Mouse (Mus musculus) CH12.LX (cell line): ENCODE results near the gene Fam209. TPM values are rescaled to one million over a fixed set of nuclear protein-coding genes. Genes with fewer than 3 reads are reported as not detected.

Source experiments
- DNase-seq: peaks from one replicate; pipeline ENCODE4 v3.0.0-alpha.2; 2013; ENCODE audit errors: extremely low read depth
- H3K27ac ChIP-seq: 2 replicates; pipeline ENCODE4 v1.5.1; 2012; ENCODE audit warnings: low read depth, mild to moderate bottlenecking, control low read depth, moderate library complexity; ENCODE audit not compliant: insufficient read depth
- H3K27me3 ChIP-seq: replicated peaks from 2 replicates; pipeline ENCODE3; 2012; ENCODE audit warnings: inconsistent platforms
- H3K36me3 ChIP-seq, 2 experiments: replicated peaks in 1 of 2; 2 replicates each; pipeline versions ENCODE3 to v1.6.1; 2012; ENCODE audit warnings: inconsistent platforms in 1 of 2, low read length in 1 of 2, mild to moderate bottlenecking in 1 of 2, mixed read lengths in 1 of 2, moderate library complexity in 1 of 2; ENCODE audit not compliant: control insufficient read depth in 1 of 2, insufficient read depth in 1 of 2
- H3K4me1 ChIP-seq, 2 experiments: 2 replicates each; pipeline ENCODE4 v1.6.1; 2012; ENCODE audit warnings: inconsistent platforms in 1 of 2, moderate library complexity in 1 of 2; ENCODE audit not compliant: insufficient read depth in 2 of 2, control insufficient read depth in 1 of 2
- H3K4me2 ChIP-seq: 2 replicates; pipeline ENCODE4 v1.6.1; 2012; ENCODE audit warnings: low read depth, mild to moderate bottlenecking, control low read depth; ENCODE audit not compliant: poor library complexity, insufficient read depth, severe bottlenecking
- H3K4me3 ChIP-seq, 3 experiments: fragments of 150-350 bp in 1 of 3; sonication (generic) in 1 of 3; replicated peaks in 1 of 3; 2 replicates each; pipeline versions ENCODE3 to v1.5.1; 2011 to 2012; ENCODE audit warnings: low read depth in 2 of 3, low read length in 2 of 3, mild to moderate bottlenecking in 2 of 3, moderate library complexity in 2 of 3, control low read depth in 1 of 3, improper control_type of control experiment in 1 of 3, inconsistent platforms in 1 of 3, mixed read lengths in 1 of 3; ENCODE audit not compliant: poor library complexity in 1 of 3
- H3K79me2 ChIP-seq: replicated peaks from 2 replicates; pipeline ENCODE4 v1.6.1; 2012; ENCODE audit warnings: mild to moderate bottlenecking, moderate library complexity; ENCODE audit not compliant: control insufficient read depth, poor library complexity, insufficient read depth, severe bottlenecking; ENCODE audit errors: extremely low read depth
- H3K9ac ChIP-seq: 2 replicates; pipeline ENCODE4 v1.6.1; 2012; ENCODE audit warnings: low read depth, mild to moderate bottlenecking, control low read depth, moderate library complexity; ENCODE audit not compliant: insufficient read depth
- H3K9me3 ChIP-seq: replicated peaks from 2 replicates; pipeline ENCODE3; 2012; ENCODE audit warnings: low read length, inconsistent platforms, mixed read lengths
- BHLHE40 ChIP-seq: IDR thresholded peaks from 2 replicates; pipeline ENCODE4 v1.6.1; 2011; ENCODE audit warnings: mild to moderate bottlenecking, low read depth, low read length, improper control_type of control experiment
- CHD1 ChIP-seq: IDR thresholded peaks from 2 replicates; pipeline ENCODE4 v1.6.1; 2012; ENCODE audit warnings: low read depth, low read length, improper control_type of control experiment, inconsistent platforms
- CHD2 ChIP-seq: IDR thresholded peaks from 2 replicates; pipeline ENCODE4 v1.6.1; 2011; ENCODE audit warnings: low read length, improper control_type of control experiment
- CTCF ChIP-seq, 2 experiments: IDR thresholded peaks in 1 of 2; conservative IDR thresholded peaks in 1 of 2; 2 replicates each; pipeline ENCODE4 v1.5.1; 2011 to 2012; ENCODE audit warnings: low read depth in 2 of 2, low read length in 2 of 2, improper control_type of control experiment in 1 of 2, inconsistent platforms in 1 of 2, mild to moderate bottlenecking in 1 of 2, moderate library complexity in 1 of 2
- E2F4 ChIP-seq: IDR thresholded peaks from 2 replicates; pipeline ENCODE4 v1.6.1; 2011; ENCODE audit warnings: low read depth, low read length, improper control_type of control experiment; ENCODE audit not compliant: insufficient replicate concordance
- EP300 ChIP-seq: IDR thresholded peaks from 2 replicates; pipeline ENCODE4 v1.6.1; 2011; ENCODE audit warnings: low read length, improper control_type of control experiment
- GABPA ChIP-seq: IDR thresholded peaks from 2 replicates; pipeline ENCODE4 v1.6.1; 2012; ENCODE audit warnings: low read depth, low read length, improper control_type of control experiment, inconsistent platforms; ENCODE audit not compliant: insufficient replicate concordance
- HCFC1 ChIP-seq: IDR thresholded peaks from 2 replicates; pipeline ENCODE4 v1.6.1; 2012; ENCODE audit warnings: low read depth, mild to moderate bottlenecking, inconsistent platforms, low read length, improper control_type of control experiment
- IRF4 ChIP-seq: IDR thresholded peaks from 2 replicates; pipeline ENCODE4 v1.6.1; 2014; ENCODE audit warnings: low read depth, mild to moderate bottlenecking, inconsistent platforms, low read length, improper control_type of control experiment
- JUN ChIP-seq: IDR thresholded peaks from 2 replicates; pipeline ENCODE4 v1.6.1; 2011; ENCODE audit warnings: low read depth, mild to moderate bottlenecking, low read length, improper control_type of control experiment, moderate library complexity; ENCODE audit not compliant: insufficient read depth
- KAT2A ChIP-seq: IDR thresholded peaks from 2 replicates; pipeline ENCODE4 v1.6.1; 2012; ENCODE audit warnings: low read length, improper control_type of control experiment, inconsistent platforms; ENCODE audit not compliant: insufficient replicate concordance
- MAFK ChIP-seq: IDR thresholded peaks from 2 replicates; pipeline ENCODE4 v1.6.1; 2011; ENCODE audit warnings: low read length, improper control_type of control experiment; ENCODE audit not compliant: insufficient replicate concordance
- MAZ ChIP-seq: IDR thresholded peaks from 2 replicates; pipeline ENCODE4 v1.6.1; 2012; ENCODE audit warnings: low read depth, mild to moderate bottlenecking, inconsistent platforms, low read length, improper control_type of control experiment, moderate library complexity
- MXI1 ChIP-seq: IDR thresholded peaks from 2 replicates; pipeline ENCODE4 v1.6.1; 2011; ENCODE audit warnings: mild to moderate bottlenecking, low read depth, low read length, improper control_type of control experiment
- MYC ChIP-seq: IDR thresholded peaks from 2 replicates; pipeline ENCODE4 v1.6.1; 2011; ENCODE audit warnings: low read depth, mild to moderate bottlenecking, improper control_type of control experiment, low read length
- NRF1 ChIP-seq: IDR thresholded peaks from 2 replicates; pipeline ENCODE4 v1.6.1; 2014; ENCODE audit warnings: low read depth, mild to moderate bottlenecking, inconsistent platforms, low read length, improper control_type of control experiment, moderate library complexity
- PAX5 ChIP-seq: IDR thresholded peaks from 2 replicates; pipeline ENCODE4 v1.6.1; 2012; ENCODE audit warnings: low read length, inconsistent platforms, mixed read lengths
- POLR2AphosphoS2 ChIP-seq: IDR thresholded peaks from 2 replicates; pipeline ENCODE4 v1.6.1; 2011; ENCODE audit warnings: low read depth, low read length, improper control_type of control experiment
- RAD21 ChIP-seq: IDR thresholded peaks from 2 replicates; pipeline ENCODE4 v1.6.1; 2011; ENCODE audit warnings: low read depth, mild to moderate bottlenecking, low read length, improper control_type of control experiment, moderate library complexity
- SMC3 ChIP-seq: IDR thresholded peaks from 2 replicates; pipeline ENCODE4 v1.6.1; 2011; ENCODE audit warnings: low read depth, low read length, improper control_type of control experiment
- TBP ChIP-seq: conservative IDR thresholded peaks from 2 replicates; pipeline ENCODE4 v1.6.1; 2011; ENCODE audit warnings: low read depth, low read length, improper control_type of control experiment
- TCF12 ChIP-seq: IDR thresholded peaks from 2 replicates; pipeline ENCODE4 v1.6.1; 2014; ENCODE audit warnings: low read depth, mild to moderate bottlenecking, inconsistent platforms, low read length, improper control_type of control experiment
- UBTF ChIP-seq: IDR thresholded peaks from 2 replicates; pipeline ENCODE4 v1.6.1; 2012; ENCODE audit warnings: low read depth, mild to moderate bottlenecking, inconsistent platforms, low read length, improper control_type of control experiment, moderate library complexity
- USF1 ChIP-seq: IDR thresholded peaks from 2 replicates; pipeline ENCODE4 v1.6.1; 2014; ENCODE audit warnings: low read depth, mild to moderate bottlenecking, inconsistent platforms, low read length, improper control_type of control experiment
- USF2 ChIP-seq: conservative IDR thresholded peaks from 2 replicates; pipeline ENCODE4 v1.6.1; 2011; ENCODE audit warnings: low read depth, low read length, improper control_type of control experiment
- ZKSCAN1 ChIP-seq: IDR thresholded peaks from 2 replicates; pipeline ENCODE4 v1.6.1; 2012; ENCODE audit warnings: low read depth, inconsistent platforms, low read length, improper control_type of control experiment, borderline replicate concordance
- ZNF384 ChIP-seq: IDR thresholded peaks from 2 replicates; pipeline ENCODE4 v1.6.1; 2012; ENCODE audit warnings: low read depth, low read length, improper control_type of control experiment, inconsistent platforms
- dilution Hi-C: fragments of 300-500 bp; cut with MboI; formaldehyde crosslinking; loops from 2 replicates; pipeline ENCODE4 v1.14.3; 2020; ENCODE audit warnings: low sequenced_read_pairs; ENCODE audit not compliant: extremely low pct_unique_long_range_greater_than_20kb, extremely low pct_ligation_motif_present
- in situ Hi-C: fragments of 300-500 bp; cut with MboI; formaldehyde crosslinking; loops from 3 replicates; pipeline ENCODE4 v1.14.3; 2019; ENCODE audit warnings: low sequenced_read_pairs, low pct_ligation_motif_present, low pct_unique_long_range_greater_than_20kb, mixed read lengths
- polyA plus RNA-seq: library from polyadenylated mRNA; unstranded; fragments of >175 nt; gene quantifications from 2 replicates; pipeline ENCODE4 v1.2.1, GENCODE M21; 2012; ENCODE audit warnings: low read depth; ENCODE audit not compliant: insufficient read length
- total RNA-seq, 2 experiments: library from RNA; depleted of rRNA; stranded (reverse); fragments of 300-350 nt in 1 of 2; fragments of >200 nt in 1 of 2; gene quantifications; 2 replicates each; pipeline ENCODE4 v1.2.3; 2012 to 2014

The Fam209 gene
- total and polyA plus RNA-seq, 3 experiments = 0.25 to 1.2 TPM; not detected in 1

DNA sequence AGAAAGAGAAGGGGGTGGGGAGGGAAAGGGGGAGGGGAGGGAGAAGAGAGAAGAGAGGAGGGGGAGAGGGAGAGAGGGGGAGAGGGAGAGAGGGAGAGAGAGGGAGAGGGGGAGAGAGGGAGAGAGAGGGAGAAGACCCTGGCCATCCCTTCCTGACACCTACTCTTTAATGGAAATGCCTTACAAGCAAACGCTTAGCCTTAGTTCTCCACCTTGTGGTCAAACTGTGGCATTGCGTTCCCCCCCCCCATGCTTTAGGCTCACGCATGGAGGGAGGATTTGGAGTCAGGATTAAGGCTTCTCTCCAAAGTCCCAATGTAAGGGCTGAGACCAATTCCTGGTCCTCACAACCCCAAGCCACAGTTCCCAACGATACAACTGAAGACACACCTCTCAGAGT, 29.0 kb downstream of the Fam209 start:
- dilution Hi-C loops = no loop called here

DNA sequence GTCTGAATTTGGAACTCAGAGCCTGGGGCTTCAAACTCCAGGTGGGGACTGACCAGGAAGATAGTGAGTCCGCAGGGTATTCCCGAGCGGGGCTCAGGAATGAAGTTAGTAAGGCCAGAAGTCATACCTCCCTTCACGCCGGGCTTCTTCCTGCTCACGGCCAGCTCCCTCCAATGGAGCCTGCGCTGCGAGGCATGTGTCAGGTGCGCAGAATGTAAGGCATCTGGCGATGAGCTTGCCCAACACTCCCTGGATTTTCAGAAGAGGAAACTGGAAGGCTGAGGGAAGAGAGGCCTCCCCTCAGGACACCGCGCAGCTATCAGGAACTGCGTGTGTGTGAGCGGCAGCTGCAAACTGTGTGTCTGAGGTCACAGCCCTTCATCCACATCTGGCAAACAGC, 29.8 kb downstream of the Fam209 start:
- Histone ChIP-seq H3K4me1 (peaks cover 8% of the 10 kb centered on the region in 2 experiments), H3K27ac (no peak overlapping the region), H3K36me3 (no peaks in the 10 kb centered on the region), H3K9ac (no peak overlapping the region), H3K27me3 (peaks cover 22% of the 10 kb centered on the region), H3K79me2 (no peaks in the 10 kb centered on the region), H3K4me3 (no peak overlapping the region), H3K4me2 (no peak overlapping the region), H3K9me3 (no peaks in the 10 kb centered on the region)
- no peak for DNase-seq
- dilution Hi-C loops = no loop called here
- TF ChIP-seq TBP = no peak
- TF ChIP-seq MAZ = no peak
- no peak for TF ChIP-seq RAD21
- TF ChIP-seq IRF4 = no peak
- TF ChIP-seq POLR2AphosphoS2 = no peak
- TF ChIP-seq ZNF384 = no peak
- no peak for TF ChIP-seq ZKSCAN1
- no peak for TF ChIP-seq MYC
- no peak for TF ChIP-seq SMC3
- no peak for TF ChIP-seq USF1
- TF ChIP-seq KAT2A = no peak
- TF ChIP-seq MAFK = no peak
- in situ Hi-C loops = no loop called here

More for the DNA sequence above, 29.0 kb downstream of the Fam209 start:
- peak; percentile 49 for DNase-seq
- H3K27me3 ChIP-seq = peaks cover 19% of the 10 kb centered on the region
- H3K36me3 ChIP-seq = no peaks in the 10 kb centered on the region
- no peak for TF ChIP-seq CHD1
- no peak for TF ChIP-seq MXI1
- no peak for TF ChIP-seq USF2
- TF ChIP-seq ZKSCAN1 = no peak
- no peak for TF ChIP-seq EP300
- peak; percentile 82 for TF ChIP-seq SMC3
- TF ChIP-seq TCF12 = no peak
- no peak for TF ChIP-seq JUN
- TF ChIP-seq HCFC1 = no peak
- TF ChIP-seq UBTF = no peak
- TF ChIP-seq POLR2AphosphoS2 = no peak
- peak; percentile 66 to 82 for TF ChIP-seq CTCF (conservative IDR thresholded peaks at IDR 0.05 in 1 of 2, IDR thresholded peaks at IDR 0.05 in 1 of 2; ENCODE audit: low read depth in 2 of 2, low read length in 2 of 2)
- TF ChIP-seq NRF1 = no peak
- 0 out of 2 replicates have a peak, but pooled peaks have one; percentile 18 for TF ChIP-seq MYC
- TF ChIP-seq GABPA = no peak
- TF ChIP-seq BHLHE40 = no peak
- no peak for TF ChIP-seq PAX5
- no peak for TF ChIP-seq CHD2
- TF ChIP-seq E2F4 = no peak
- 0 out of 2 replicates have a peak, but pooled peaks have one; percentile 57 for TF ChIP-seq MAZ
- peak; percentile 64 for TF ChIP-seq RAD21
- TF ChIP-seq MAFK = no peak
- no peak for TF ChIP-seq IRF4
- H3K27ac ChIP-seq = no peak overlapping the region
- no peak overlapping the region for H3K4me2 ChIP-seq
- in situ Hi-C loops = no loop called here
- no peak overlapping the region for H3K4me3 ChIP-seq
- no peaks in the 10 kb centered on the region for H3K79me2 ChIP-seq
- no peak overlapping the region for H3K9ac ChIP-seq
- no peaks in the 10 kb centered on the region for H3K9me3 ChIP-seq
- peaks cover 8% of the 10 kb centered on the region in 2 experiments for H3K4me1 ChIP-seq
